Mouse (Mus musculus) kidney, adult 2 months (tissue): Measurements from ENCODE around the gene Bach2.

Experiments used
- CTCF ChIP-seq: fragments of 200-500 bp; conservative IDR thresholded peaks from 2 replicates; pipeline ENCODE4 v1.5.1; 2011; ENCODE audit warnings: low read depth, mild to moderate bottlenecking, control low read depth, low read length, moderate library complexity, mixed read lengths; ENCODE audit not compliant: insufficient read depth, insufficient read length
- POLR2A ChIP-seq: fragments of 200-500 bp; IDR thresholded peaks from one replicate; pipeline ENCODE4 v1.6.1; 2011; ENCODE audit warnings: low read depth, low read length, control low read depth

DNA sequence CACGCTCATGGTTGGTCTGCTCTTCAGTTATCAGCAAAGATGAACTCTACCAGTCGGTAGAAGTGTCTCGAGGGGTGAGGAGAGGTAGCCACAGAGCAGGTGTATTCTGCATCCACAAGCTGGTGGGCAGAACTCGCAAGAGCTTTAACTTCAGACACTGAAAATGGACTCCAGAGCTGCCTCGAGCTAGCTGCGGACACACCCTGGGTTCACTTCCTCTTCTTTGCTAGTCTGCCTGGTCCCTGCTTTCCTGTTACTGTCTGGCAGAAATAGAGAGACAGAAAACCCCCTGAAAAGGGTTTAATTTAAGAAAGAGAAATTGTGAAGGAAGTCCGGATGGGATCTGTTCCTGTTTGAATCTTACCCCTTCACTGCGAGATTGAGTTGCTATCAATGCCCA is 326.3 kb downstream of the Bach2 start:
- no peak for TF ChIP-seq CTCF
- no peak for TF ChIP-seq POLR2A
